ENCODE assay signal across 12 mouse cellular contexts in genomic region chr3:89187197-89187596, GRCm38 (mm10). TPM values are rescaled to one million over a fixed set of nuclear protein-coding genes. Genes with fewer than 3 reads are reported as not detected.
DNase-seq lines count a peak whose midpoint lies in the region; ATAC-seq and TF ChIP-seq lines count a peak whose summit lies in the region.
"Had no signal": no experiment of that assay in that cellular context is flagged by ENCODE, and none has a peak within 500 bp of the region (broad histone marks: within the 10 kb centered on the region; RNA-seq: fewer than 3 reads in every experiment).

No protein-coding gene starts in this region.

- peak overlapping the region; percentile 4; the same call in 1 of the 2 replicates for H3K4me3 ChIP-seq in heart, embryonic 16.5 days (ENCODE audit: low read length)
- 0 out of 2 replicates have a peak overlapping the region, but pooled peaks have one; percentile 1 for H3K4me3 ChIP-seq in neural tube, embryonic 11.5 days (ENCODE audit: low read depth, low read length)
- H3K4me3 ChIP-seq in neural tube, embryonic 15.5 days (replicated peaks), result no peak overlapping the region
- peak overlapping the region; percentile 46 for H3K4me3 ChIP-seq in bone marrow, adult 2 months (replicated peaks; ENCODE audit: control insufficient read depth, low read depth, low read length)
- H3K4me3 ChIP-seq: liver, embryonic 15.5 days had no signal

- no peaks in the 10 kb centered on the region for H3K9me3 ChIP-seq in heart, embryonic 16.5 days (replicated peaks; ENCODE audit: control insufficient read depth, low read length)
- H3K9me3 ChIP-seq in neural tube, embryonic 11.5 days (ENCODE audit: control insufficient read depth, low read length), result no peaks in the 10 kb centered on the region
- no peaks in the 10 kb centered on the region for H3K9me3 ChIP-seq in neural tube, embryonic 15.5 days (replicated peaks)
- H3K9me3 ChIP-seq: liver, embryonic 15.5 days had no signal

- peaks cover 16% of the 10 kb centered on the region for H3K4me1 ChIP-seq in heart, embryonic 16.5 days (ENCODE audit: control insufficient read depth, insufficient read depth, low read length)
- H3K4me1 ChIP-seq in neural tube, embryonic 11.5 days (ENCODE audit: control insufficient read depth, insufficient read depth, low read length), result peaks cover 16% of the 10 kb centered on the region; the same call in 1 of the 2 replicates
- H3K4me1 ChIP-seq in neural tube, embryonic 15.5 days, result peaks cover 30% of the 10 kb centered on the region
- H3K4me1 ChIP-seq in bone marrow, adult 2 months (ENCODE audit: control insufficient read depth, insufficient read depth, low read length), result peaks cover 4% of the 10 kb centered on the region

- TF ChIP-seq POLR2A in bone marrow, adult 2 months (IDR thresholded peaks at IDR 0.05; ENCODE audit: borderline replicate concordance, control insufficient read depth, low read depth, low read length), result no peak

- no peak for TF ChIP-seq CTCF in bone marrow, adult 2 months (IDR thresholded peaks at IDR 0.05; ENCODE audit: control insufficient read depth, insufficient read depth, low read length)

- 0 out of 2 replicates have a peak, but pooled peaks cover 2% of the 10 kb centered on the region for H3K36me3 ChIP-seq in heart, embryonic 16.5 days (ENCODE audit: control insufficient read depth, insufficient read depth)
- peaks cover 2% of the 10 kb centered on the region; the same call in 1 of the 2 replicates for H3K36me3 ChIP-seq in neural tube, embryonic 11.5 days (ENCODE audit: control insufficient read depth, insufficient read depth, low read length)
- peaks cover 22% of the 10 kb centered on the region for H3K36me3 ChIP-seq in neural tube, embryonic 15.5 days

- no peak for DNase-seq in heart, adult 9 months (ENCODE audit: low spot score in 2 of 2)
- DNase-seq in neural tube, embryonic 11.5 days (ENCODE audit: low spot score), result no peak
- peak; percentile 60 for DNase-seq in thymus, postnatal 0 days (ENCODE audit: low spot score)
- no peak for DNase-seq in gastrocnemius, postnatal 10 days
- DNase-seq in urinary bladder, postnatal 10 days (ENCODE audit: low spot score), result no peak
- DNase-seq: adrenal gland, adult 2 months; kidney, adult 11 months had no signal

- 44% methylated on average over 23 of the region's 23 CpGs for WGBS in heart, embryonic 16.5 days
- 42% methylated on average over 23 of the region's 23 CpGs for WGBS in neural tube, embryonic 11.5 days
- 50% methylated on average over 23 of the region's 23 CpGs for WGBS in neural tube, embryonic 15.5 days
- 71% methylated on average over 23 of the region's 23 CpGs for WGBS in bone marrow, adult 2 months

- H3K4me2 ChIP-seq in heart, embryonic 16.5 days (ENCODE audit: low read depth, low read length), result peak overlapping the region; percentile 25; the same call in 1 of the 2 replicates
- H3K4me2 ChIP-seq in neural tube, embryonic 11.5 days (ENCODE audit: low read depth), result no peak overlapping the region
- H3K4me2 ChIP-seq in neural tube, embryonic 15.5 days, result no peak overlapping the region
- H3K4me2 ChIP-seq: heart, embryonic 11.5 days; liver, embryonic 15.5 days had no signal

- no peak for ATAC-seq in heart, embryonic 16.5 days (replicated peaks; ENCODE audit: extremely low read depth, insufficient read depth, low FRiP score)
- no peak for ATAC-seq in neural tube, embryonic 11.5 days (ENCODE audit: insufficient read depth, low FRiP score, low TSS enrichment)
- ATAC-seq in neural tube, embryonic 15.5 days (ENCODE audit: low FRiP score), result no peak

- 0 out of 2 replicates have a peak overlapping the region, but pooled peaks have one; percentile 37 for H3K9ac ChIP-seq in heart, embryonic 16.5 days (ENCODE audit: low read length)
- no peak overlapping the region for H3K9ac ChIP-seq in neural tube, embryonic 11.5 days (ENCODE audit: low read length)
- no peak overlapping the region for H3K9ac ChIP-seq in neural tube, embryonic 15.5 days (replicated peaks)
- H3K9ac ChIP-seq: liver, embryonic 15.5 days had no signal

- H3K27ac ChIP-seq in heart, embryonic 16.5 days (ENCODE audit: low read length), result no peak overlapping the region
- H3K27ac ChIP-seq in neural tube, embryonic 11.5 days (ENCODE audit: low read depth, low read length), result no peak overlapping the region
- no peak overlapping the region for H3K27ac ChIP-seq in neural tube, embryonic 15.5 days (replicated peaks)
- peak overlapping the region; percentile 53 for H3K27ac ChIP-seq in bone marrow, adult 2 months (ENCODE audit: control insufficient read depth, insufficient read depth, low read depth, low read length, poor library complexity)
- H3K27ac ChIP-seq: liver, embryonic 15.5 days had no signal

- H3K27me3 ChIP-seq in heart, embryonic 16.5 days (ENCODE audit: control insufficient read depth, insufficient read depth, low read length), result no peaks in the 10 kb centered on the region
- no peaks in the 10 kb centered on the region for H3K27me3 ChIP-seq in neural tube, embryonic 11.5 days (ENCODE audit: control insufficient read depth, insufficient read depth, low read length)
- H3K27me3 ChIP-seq in neural tube, embryonic 15.5 days (replicated peaks), result no peaks in the 10 kb centered on the region

RNA-seq across cellular contexts. Expression of gene Fam189b, which starts 4.3 kb away (rescaled TPM):
- polyA plus RNA-seq in heart, embryonic 16.5 days (2015; fragmentation: Nextera tagmentation; extraction: Ambion mirVana), result 17.7 TPM in 2 replicates
- polyA plus RNA-seq in neural tube, embryonic 11.5 days (2014; fragmentation: Nextera tagmentation; extraction: Ambion mirVana), result 32.5 and 36.9 TPM in 2 replicates
- 41.4 and 47.2 TPM in 2 replicates for polyA plus RNA-seq in neural tube, embryonic 15.5 days (2015; fragmentation: Nextera tagmentation; extraction: Ambion mirVana)
- polyA plus RNA-seq in bone marrow, adult 2 months (2011; ENCODE audit: insufficient read depth, insufficient read length, low replicate concordance, missing spikeins), result 4.1 and 9.8 TPM in 2 replicates
- polyA plus RNA-seq in thymus, postnatal 0 days (2015; fragmentation: Nextera tagmentation; extraction: Ambion mirVana), result 71.2 and 80.1 TPM in 2 replicates
- total RNA-seq in gastrocnemius, postnatal 10 days (2021), result 10 to 100 TPM; 11.1 to 12.9 TPM

RNA-seq across cellular contexts. Expression of gene Scamp3, which starts 9.9 kb away (rescaled TPM):
- polyA plus RNA-seq in heart, embryonic 16.5 days (2015; fragmentation: Nextera tagmentation; extraction: Ambion mirVana), result 89.5 and 93.9 TPM in 2 replicates
- 91.2 and 92.8 TPM in 2 replicates for polyA plus RNA-seq in neural tube, embryonic 11.5 days (2014; fragmentation: Nextera tagmentation; extraction: Ambion mirVana)
- polyA plus RNA-seq in neural tube, embryonic 15.5 days (2015; fragmentation: Nextera tagmentation; extraction: Ambion mirVana), result 163 and 168 TPM in 2 replicates
- 25.7 and 54.2 TPM in 2 replicates for polyA plus RNA-seq in bone marrow, adult 2 months (2011; ENCODE audit: insufficient read depth, insufficient read length, low replicate concordance, missing spikeins)
- 130 and 131 TPM in 2 replicates for polyA plus RNA-seq in thymus, postnatal 0 days (2015; fragmentation: Nextera tagmentation; extraction: Ambion mirVana)
- 10 to 100 TPM; 36.7 to 40.0 TPM for total RNA-seq in gastrocnemius, postnatal 10 days (2021)

RNA-seq across cellular contexts. Expression of gene Gba, which starts 15.5 kb away (rescaled TPM):
- polyA plus RNA-seq in heart, embryonic 16.5 days (2015; fragmentation: Nextera tagmentation; extraction: Ambion mirVana), result 33.2 and 33.3 TPM in 2 replicates
- polyA plus RNA-seq in neural tube, embryonic 11.5 days (2014; fragmentation: Nextera tagmentation; extraction: Ambion mirVana), result 44.4 and 46.5 TPM in 2 replicates
- polyA plus RNA-seq in neural tube, embryonic 15.5 days (2015; fragmentation: Nextera tagmentation; extraction: Ambion mirVana), result 45.5 and 47.9 TPM in 2 replicates
- 27.7 and 71.7 TPM in 2 replicates for polyA plus RNA-seq in bone marrow, adult 2 months (2011; ENCODE audit: insufficient read depth, insufficient read length, low replicate concordance, missing spikeins)
- polyA plus RNA-seq in thymus, postnatal 0 days (2015; fragmentation: Nextera tagmentation; extraction: Ambion mirVana), result 51.3 and 51.8 TPM in 2 replicates
- total RNA-seq in gastrocnemius, postnatal 10 days (2021), result 10 to 100 TPM; 20.6 to 24.5 TPM

RNA-seq across cellular contexts. Expression of gene Clk2, which starts 22.6 kb away (rescaled TPM):
- polyA plus RNA-seq in heart, embryonic 16.5 days (2015; fragmentation: Nextera tagmentation; extraction: Ambion mirVana), result 15.9 and 17.9 TPM in 2 replicates
- 26.5 and 32.3 TPM in 2 replicates for polyA plus RNA-seq in neural tube, embryonic 11.5 days (2014; fragmentation: Nextera tagmentation; extraction: Ambion mirVana)
- polyA plus RNA-seq in neural tube, embryonic 15.5 days (2015; fragmentation: Nextera tagmentation; extraction: Ambion mirVana), result 20.2 and 22.5 TPM in 2 replicates
- polyA plus RNA-seq in bone marrow, adult 2 months (2011; ENCODE audit: insufficient read depth, insufficient read length, low replicate concordance, missing spikeins), result 43.3 and 90.9 TPM in 2 replicates
- polyA plus RNA-seq in thymus, postnatal 0 days (2015; fragmentation: Nextera tagmentation; extraction: Ambion mirVana), result 18.1 and 22.3 TPM in 2 replicates
- 10 to 100 TPM; 21.5 to 32.6 TPM for total RNA-seq in gastrocnemius, postnatal 10 days (2021)

RNA-seq across cellular contexts. Expression of gene Hcn3, which starts 27.2 kb away (rescaled TPM):
- polyA plus RNA-seq in heart, embryonic 16.5 days (2015; fragmentation: Nextera tagmentation; extraction: Ambion mirVana), result 0.70 and 0.76 TPM in 2 replicates
- 5.2 and 7.5 TPM in 2 replicates for polyA plus RNA-seq in neural tube, embryonic 11.5 days (2014; fragmentation: Nextera tagmentation; extraction: Ambion mirVana)
- polyA plus RNA-seq in neural tube, embryonic 15.5 days (2015; fragmentation: Nextera tagmentation; extraction: Ambion mirVana), result 44.8 and 59.3 TPM in 2 replicates
- polyA plus RNA-seq in bone marrow, adult 2 months (2011; ENCODE audit: insufficient read depth, insufficient read length, low replicate concordance, missing spikeins), result 1.6 TPM in 1 of 2 replicates, not detected in the other
- polyA plus RNA-seq in thymus, postnatal 0 days (2015; fragmentation: Nextera tagmentation; extraction: Ambion mirVana), result 1.4 and 1.9 TPM in 2 replicates
- total RNA-seq in gastrocnemius, postnatal 10 days (2021), result 1 to 10 TPM in 1 of 2 experiments, under 1 TPM in 1; 0.12 to 1.1 TPM
